Comparison of ENCODE assay signal across 16 mouse cellular contexts in the genomic region with DNA sequence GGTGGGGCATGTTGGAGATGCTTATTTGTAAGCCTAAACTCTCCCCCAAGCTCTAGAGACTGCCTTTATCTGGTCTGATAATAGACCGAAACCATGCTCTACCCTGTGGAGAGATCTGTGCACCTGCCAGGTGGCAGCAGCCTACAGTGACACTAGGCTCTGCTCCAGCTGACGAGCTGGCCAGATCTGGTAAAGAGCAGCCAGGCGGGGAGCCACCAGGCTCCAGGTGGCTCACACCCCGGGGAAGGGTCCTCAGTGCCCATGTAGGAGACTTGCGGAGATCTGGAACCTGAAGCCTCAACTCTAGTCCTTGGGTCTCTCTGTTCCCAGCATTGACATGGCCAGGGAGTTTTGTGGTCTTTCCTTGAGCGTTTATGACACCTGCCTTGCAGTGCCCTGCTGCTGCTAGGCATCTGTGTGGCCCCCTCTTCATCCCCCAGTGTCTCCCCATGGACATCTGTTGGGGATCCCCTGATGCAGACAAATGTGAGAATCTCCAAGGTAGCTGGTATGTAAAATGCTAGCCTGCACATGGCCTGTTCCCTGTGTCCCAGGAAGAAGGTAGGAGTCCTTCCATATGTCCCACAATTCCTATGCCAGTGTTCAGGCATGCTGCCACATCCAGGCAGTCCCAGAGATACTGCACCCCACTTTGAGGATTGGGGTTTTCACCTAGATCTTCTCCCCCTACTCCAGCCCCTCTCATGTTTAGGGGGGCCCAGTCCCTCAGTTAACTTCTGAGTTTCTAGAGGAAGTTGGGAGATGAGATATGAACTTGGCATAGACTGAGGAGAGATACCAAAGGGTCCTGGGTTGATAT. TPM values are rescaled to one million over a fixed set of nuclear protein-coding genes. Genes with fewer than 3 reads are reported as not detected.
DNase-seq lines count a peak whose midpoint lies in the region; ATAC-seq and TF ChIP-seq lines count a peak whose summit lies in the region.
"Had no signal": no experiment of that assay in that cellular context is flagged by ENCODE, and none has a peak within 500 bp of the region (broad histone marks: within the 10 kb centered on the region; RNA-seq: fewer than 3 reads in every experiment).

No protein-coding gene starts in this region.

- no peak for TF ChIP-seq CTCF in kidney, postnatal 0 days (IDR thresholded peaks at IDR 0.05; ENCODE audit: low read depth)

- no peaks in the 10 kb centered on the region for H3K27me3 ChIP-seq in forebrain, embryonic 10.5 days (ENCODE audit: poor library complexity, severe bottlenecking)
- H3K27me3 ChIP-seq in forebrain, embryonic 14.5 days (replicated peaks; ENCODE audit: control insufficient read depth, insufficient read depth, low read length): no peaks in the 10 kb centered on the region
- no peaks in the 10 kb centered on the region for H3K27me3 ChIP-seq in kidney, postnatal 0 days (ENCODE audit: insufficient read depth, low read length)
- H3K27me3 ChIP-seq: neural tube, embryonic 12.5 days had no signal

- H3K4me1 ChIP-seq in forebrain, embryonic 10.5 days: peaks cover 24% of the 10 kb centered on the region
- H3K4me1 ChIP-seq in forebrain, embryonic 14.5 days (ENCODE audit: control insufficient read depth, insufficient read depth, low read length): no peaks in the 10 kb centered on the region
- peaks cover 38% of the 10 kb centered on the region for H3K4me1 ChIP-seq in kidney, postnatal 0 days (replicated peaks; ENCODE audit: insufficient read depth, low read length)

- H3K9me3 ChIP-seq in forebrain, embryonic 10.5 days: no peaks in the 10 kb centered on the region
- H3K9me3 ChIP-seq in forebrain, embryonic 14.5 days (replicated peaks; ENCODE audit: control insufficient read depth, low read length): no peaks in the 10 kb centered on the region
- no peaks in the 10 kb centered on the region for H3K9me3 ChIP-seq in kidney, postnatal 0 days (replicated peaks; ENCODE audit: low read length)
- H3K9me3 ChIP-seq: forebrain, embryonic 12.5 days; megakaryocyte, embryonic 14.5 days; neural tube, embryonic 12.5 days had no signal

- no peaks in the 10 kb centered on the region for H3K36me3 ChIP-seq in forebrain, embryonic 10.5 days (replicated peaks)
- H3K36me3 ChIP-seq in forebrain, embryonic 14.5 days (ENCODE audit: control insufficient read depth, insufficient read depth, low read length): no peaks in the 10 kb centered on the region
- no peaks in the 10 kb centered on the region for H3K36me3 ChIP-seq in kidney, postnatal 0 days (ENCODE audit: insufficient read depth, low read length)
- H3K36me3 ChIP-seq: forebrain, embryonic 12.5 days; neural tube, embryonic 12.5 days had no signal

- 72% methylated on average over 6 of the region's 6 CpGs for WGBS in forebrain, embryonic 10.5 days
- 65% methylated on average over 6 of the region's 6 CpGs for WGBS in forebrain, embryonic 14.5 days
- WGBS in kidney, postnatal 0 days: 80% methylated on average over 6 of the region's 6 CpGs

- no peak overlapping the region for H3K9ac ChIP-seq in forebrain, embryonic 14.5 days (ENCODE audit: low read length)
- H3K9ac ChIP-seq in kidney, postnatal 0 days (ENCODE audit: low read depth, low read length): no peak overlapping the region
- H3K9ac ChIP-seq: forebrain, embryonic 12.5 days; neural tube, embryonic 12.5 days had no signal

- 0 out of 2 replicates have a peak overlapping the region, but pooled peaks have one; percentile 12 for H3K27ac ChIP-seq in forebrain, embryonic 10.5 days
- no peak overlapping the region for H3K27ac ChIP-seq in forebrain, embryonic 14.5 days (ENCODE audit: low read depth, low read length)
- H3K27ac ChIP-seq in kidney, postnatal 0 days: peak overlapping the region; percentile 31; the same call in 1 of the 2 replicates
- H3K27ac ChIP-seq: forebrain, embryonic 12.5 days; heart, adult 2 months; hindbrain, postnatal 0 days; neural tube, embryonic 12.5 days had no signal

- no peak for DNase-seq in forebrain, embryonic 10.5 days (ENCODE audit: extremely low spot score, low spot score)
- DNase-seq in forebrain, embryonic 14.5 days (ENCODE audit: low spot score): no peak
- DNase-seq in kidney, postnatal 0 days (ENCODE audit: low spot score): no peak
- no peak for DNase-seq in kidney, adult 9 months
- peak; percentile 73 for DNase-seq in A20 (ENCODE audit: low read depth, low spot score)
- DNase-seq in cerebellum, adult 9-10 months: peak; percentile 80
- no peak for DNase-seq in frontal cortex, postnatal 36 days (ENCODE audit: low spot score in 2 of 2)
- DNase-seq: heart, adult 2 months; heart, postnatal 10 days; lung, adult 2 months had no signal

- no peak overlapping the region for H3K4me3 ChIP-seq in forebrain, embryonic 10.5 days
- no peak overlapping the region for H3K4me3 ChIP-seq in forebrain, embryonic 14.5 days (ENCODE audit: low read depth, low read length)
- H3K4me3 ChIP-seq in kidney, postnatal 0 days (replicated peaks; ENCODE audit: low read depth, low read length): no peak overlapping the region
- H3K4me3 ChIP-seq: forebrain, embryonic 12.5 days; heart, adult 2 months; neural tube, embryonic 12.5 days had no signal

- no peak overlapping the region for H3K4me2 ChIP-seq in forebrain, embryonic 14.5 days (ENCODE audit: low read length)
- H3K4me2 ChIP-seq in kidney, postnatal 0 days (ENCODE audit: low read length): no peak overlapping the region
- H3K4me2 ChIP-seq: forebrain, embryonic 12.5 days; neural tube, embryonic 12.5 days had no signal

- ATAC-seq in forebrain, embryonic 14.5 days: no peak
- no peak for ATAC-seq in kidney, postnatal 0 days (replicated peaks; ENCODE audit: low FRiP score, low read depth)
- ATAC-seq in inflammation-experienced regulatory T-cells, adult 6 months: no peak
- ATAC-seq: activated CD4-positive, CD25-positive, alpha-beta regulatory T cell, adult 4 months; hindbrain, postnatal 0 days had no signal

RNA-seq across cellular contexts. Expression of a gene that starts 6.2 kb away (rescaled TPM):
- polyA plus RNA-seq in forebrain, embryonic 10.5 days (2016; fragmentation: Nextera tagmentation; extraction: Ambion mirVana): 0.07 TPM in 1 of 2 replicates, not detected in the other
- not detected in 2 replicates for polyA plus RNA-seq in forebrain, embryonic 14.5 days (2014; fragmentation: Nextera tagmentation; extraction: Ambion mirVana)
- polyA plus RNA-seq in kidney, postnatal 0 days (2015; fragmentation: Nextera tagmentation; extraction: Ambion mirVana): 1.9 and 2.2 TPM in 2 replicates
- polyA plus RNA-seq in inflammation-experienced regulatory T-cells, adult 6 months (2017; shearing (Covaris generic)): under 1 TPM in 1 of 3 experiments, not detected in 2; 0.16 TPM
- polyA plus RNA-seq: activated CD4-positive, CD25-positive, alpha-beta regulatory T cell, adult 4 months; forebrain, embryonic 12.5 days; neural tube, embryonic 12.5 days had no signal

RNA-seq across cellular contexts. Expression of a gene that starts 34.7 kb away (rescaled TPM):
- polyA plus RNA-seq in forebrain, embryonic 10.5 days (2016; fragmentation: Nextera tagmentation; extraction: Ambion mirVana): 12.2 and 12.4 TPM in 2 replicates
- 0.66 and 0.75 TPM in 2 replicates for polyA plus RNA-seq in forebrain, embryonic 14.5 days (2014; fragmentation: Nextera tagmentation; extraction: Ambion mirVana)
- 226 and 229 TPM in 2 replicates for polyA plus RNA-seq in kidney, postnatal 0 days (2015; fragmentation: Nextera tagmentation; extraction: Ambion mirVana)
- polyA plus RNA-seq in inflammation-experienced regulatory T-cells, adult 6 months (2017; shearing (Covaris generic)): under 1 TPM in 1 of 3 experiments, not detected in 2; 0.09 TPM
- polyA plus RNA-seq: activated CD4-positive, CD25-positive, alpha-beta regulatory T cell, adult 4 months had no signal

Comparison
In these comparisons a context has a peak if more than half of its experiments do, and no peak if none do; other contexts are left out.
1. DNase-seq: peak in A20 (single experiment) and cerebellum, adult 9-10 months (single experiment); none in forebrain, embryonic 10.5 days (single experiment), forebrain, embryonic 14.5 days (single experiment), kidney, postnatal 0 days (single experiment), kidney, adult 9 months (single experiment) and frontal cortex, postnatal 36 days (0 of 2).
2. RNA of a gene that starts 34.7 kb away (polyA plus RNA-seq): 226 to 229 TPM in kidney, postnatal 0 days; 12.2 to 12.4 TPM in forebrain, embryonic 10.5 days, 0.66 to 0.75 TPM in forebrain, embryonic 14.5 days and 0.09 TPM in inflammation-experienced regulatory T-cells, adult 6 months; every median in the first group is over 10 times any median in the second.